Mouse (Mus musculus): ENCODE measurements at regions not wholly inside any gene's neighbourhood (a gene's known extent, or its start where the extent isn't known, plus 50 kb on each side); places are given as distances from the start of the nearest gene placed in this dataset.

DNA sequence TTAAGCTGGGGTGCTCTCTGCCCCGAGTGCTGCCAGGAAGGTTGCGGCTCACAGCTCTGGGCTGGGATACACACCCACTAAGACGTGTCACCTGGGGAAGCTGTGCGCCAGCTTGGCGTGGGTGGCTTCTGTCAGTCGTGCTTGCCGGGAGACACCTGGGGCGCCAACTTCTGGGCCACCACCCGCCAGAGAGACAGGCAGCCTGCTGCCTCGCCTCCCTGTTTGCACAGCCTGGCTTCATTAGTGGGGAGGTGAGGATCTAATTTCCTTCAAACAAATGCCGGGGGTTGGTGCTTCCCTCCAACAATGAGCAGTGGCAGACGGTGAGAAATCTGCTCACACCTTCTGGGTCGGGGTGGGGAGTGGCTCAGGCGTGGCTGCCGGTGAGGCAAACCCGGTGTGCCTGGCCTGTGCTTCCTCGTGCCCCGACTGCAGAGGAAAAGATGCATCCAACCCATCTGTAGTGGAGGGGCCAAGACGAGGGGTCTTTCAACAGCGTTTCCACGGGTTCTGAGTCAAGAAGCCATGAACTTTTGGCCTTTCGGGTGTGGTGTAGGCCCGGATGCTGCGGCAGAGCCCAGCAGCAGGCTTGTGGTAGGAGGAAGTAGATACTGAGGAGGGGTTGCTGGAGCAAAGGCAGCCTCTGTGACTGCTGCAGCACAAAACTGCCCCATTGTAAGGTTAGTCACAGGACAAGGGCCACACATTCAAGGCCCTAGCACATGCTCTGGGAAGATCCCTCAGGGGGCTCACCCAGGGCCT is 140.6 kb downstream of the Tpra1 start:
- TF ChIP-seq CTCF (IDR thresholded peaks at IDR 0.05; ENCODE audit: insufficient read depth, low read length) (no peak), POLR2A (IDR thresholded peaks at IDR 0.05; ENCODE audit: borderline replicate concordance, extremely low read depth, low read depth, low read length) (no peak)
